Mouse (Mus musculus): ENCODE measurements at regions not wholly inside any gene's neighbourhood (a gene's known extent, or its start where the extent isn't known, plus 50 kb on each side); places are given as distances from the start of the nearest gene placed in this dataset.
A peak's percentile ranks its signal among the peaks of the same experiment; 100 is the strongest.

GRCm38 (mm10) chr2:138048341-138048740 lies 208.0 kb upstream of the Btbd3 start:
- no peaks in the 10 kb centered on the region for H3K27me3 ChIP-seq (replicated peaks; ENCODE audit: control insufficient read depth, insufficient read depth, low read length)
- H3K27ac ChIP-seq (ENCODE audit: low read depth, low read length), result no peak overlapping the region
- H3K9ac ChIP-seq (ENCODE audit: low read depth, low read length), result no peak overlapping the region
- no peaks in the 10 kb centered on the region for H3K9me3 ChIP-seq (ENCODE audit: control insufficient read depth, low read length)
- no peak for ATAC-seq
- no peak overlapping the region; the same call in 1 of the 2 replicates for H3K4me3 ChIP-seq (ENCODE audit: low read length)
- H3K4me1 ChIP-seq (ENCODE audit: control insufficient read depth, insufficient read depth, low read depth, low read length), result peaks cover 10% of the 10 kb centered on the region; the same call in 1 of the 2 replicates
- WGBS, result 49% methylated on average over 5 of the region's 5 CpGs
- peak overlapping the region; percentile 44 for H3K4me2 ChIP-seq (ENCODE audit: low read length)
- H3K36me3 ChIP-seq (ENCODE audit: control insufficient read depth, insufficient read depth, low read length), result no peaks in the 10 kb centered on the region

GRCm38 (mm10) chr2:138047781-138048201 lies 208.6 kb upstream of the Btbd3 start:
- Histone ChIP-seq H3K4me2 (ENCODE audit: low read length) (peak overlapping the region; percentile 44), H3K27ac (ENCODE audit: low read depth, low read length) (peak overlapping the region; percentile 51), H3K36me3 (ENCODE audit: control insufficient read depth, insufficient read depth, low read length) (no peaks in the 10 kb centered on the region), H3K9me3 (ENCODE audit: control insufficient read depth, low read length) (no peaks in the 10 kb centered on the region), H3K27me3 (replicated peaks; ENCODE audit: control insufficient read depth, insufficient read depth, low read length) (no peaks in the 10 kb centered on the region), H3K4me3 (ENCODE audit: low read length) (peak overlapping the region; percentile 14), H3K9ac (ENCODE audit: low read depth, low read length) (peak overlapping the region; percentile 41), H3K4me1 (ENCODE audit: control insufficient read depth, insufficient read depth, low read depth, low read length) (peaks cover 10% of the 10 kb centered on the region; the same call in 1 of the 2 replicates)
- ATAC-seq, result peak; percentile 96
- WGBS, result 24% methylated on average over 11 of the region's 11 CpGs

GRCm38 (mm10) chr2:138047361-138047760 lies 209.0 kb upstream of the Btbd3 start:
- peak overlapping the region; percentile 44 for H3K4me2 ChIP-seq (ENCODE audit: low read length)
- no peak for ATAC-seq
- WGBS, result 57% methylated on average over 10 of the region's 10 CpGs
- H3K36me3 ChIP-seq (ENCODE audit: control insufficient read depth, insufficient read depth, low read length), result no peaks in the 10 kb centered on the region
- no peaks in the 10 kb centered on the region for H3K27me3 ChIP-seq (replicated peaks; ENCODE audit: control insufficient read depth, insufficient read depth, low read length)
- no peak overlapping the region for H3K9ac ChIP-seq (ENCODE audit: low read depth, low read length)
- H3K4me3 ChIP-seq (ENCODE audit: low read length), result no peak overlapping the region
- no peaks in the 10 kb centered on the region for H3K9me3 ChIP-seq (ENCODE audit: control insufficient read depth, low read length)
- H3K4me1 ChIP-seq (ENCODE audit: control insufficient read depth, insufficient read depth, low read depth, low read length), result peaks cover 10% of the 10 kb centered on the region; the same call in 1 of the 2 replicates
- H3K27ac ChIP-seq (ENCODE audit: low read depth, low read length), result peak overlapping the region; percentile 51

- Histone ChIP-seq H3K4me2 (ENCODE audit: low read length) (no peak overlapping the region), H3K4me3 (ENCODE audit: low read length) (no peak overlapping the region), H3K9me3 (ENCODE audit: control insufficient read depth, low read length) (no peaks in the 10 kb centered on the region), H3K27me3 (replicated peaks; ENCODE audit: control insufficient read depth, insufficient read depth, low read length) (no peaks in the 10 kb centered on the region), H3K4me1 (ENCODE audit: control insufficient read depth, insufficient read depth, low read depth, low read length) (peaks cover 10% of the 10 kb centered on the region; the same call in 1 of the 2 replicates), H3K27ac (ENCODE audit: low read depth, low read length) (no peak overlapping the region), H3K36me3 (ENCODE audit: control insufficient read depth, insufficient read depth, low read length) (no peaks in the 10 kb centered on the region), H3K9ac (ENCODE audit: low read depth, low read length) (no peak overlapping the region)
- WGBS, result 92% methylated on average over 3 of the region's 3 CpGs
- ATAC-seq, result no peak
Measured at GRCm38 (mm10) chr2:138046918-138047317, 209.4 kb upstream of the Btbd3 start.

- Histone ChIP-seq H3K4me2 (ENCODE audit: low read length) (no peak overlapping the region), H3K36me3 (ENCODE audit: control insufficient read depth, insufficient read depth, low read length) (no peaks in the 10 kb centered on the region), H3K27me3 (replicated peaks; ENCODE audit: control insufficient read depth, insufficient read depth, low read length) (no peaks in the 10 kb centered on the region), H3K9me3 (ENCODE audit: control insufficient read depth, low read length) (no peaks in the 10 kb centered on the region), H3K9ac (ENCODE audit: low read depth, low read length) (no peak overlapping the region), H3K4me1 (ENCODE audit: control insufficient read depth, insufficient read depth, low read depth, low read length) (peaks cover 10% of the 10 kb centered on the region; the same call in 1 of the 2 replicates), H3K27ac (ENCODE audit: low read depth, low read length) (no peak overlapping the region), H3K4me3 (ENCODE audit: low read length) (no peak overlapping the region)
- no peak for ATAC-seq
- WGBS, result 29% methylated on average over 5 of the region's 5 CpGs
Measured at GRCm38 (mm10) chr2:138045933-138046642, 210.3 kb upstream of the Btbd3 start.

- no peak for ATAC-seq
Measured at GRCm38 (mm10) chr2:138040706-138041105, 215.7 kb upstream of the Btbd3 start.

GRCm38 (mm10) chr2:138040302-138040701 lies 216.1 kb upstream of the Btbd3 start:
- no peaks in the 10 kb centered on the region for H3K9me3 ChIP-seq (ENCODE audit: control insufficient read depth, low read length)
- WGBS, result 78% methylated on average over 5 of the region's 5 CpGs
- no peak for ATAC-seq
- H3K4me3 ChIP-seq (ENCODE audit: low read length), result no peak overlapping the region
- H3K27me3 ChIP-seq (replicated peaks; ENCODE audit: control insufficient read depth, insufficient read depth, low read length), result no peaks in the 10 kb centered on the region
- no peaks in the 10 kb centered on the region for H3K4me1 ChIP-seq (ENCODE audit: control insufficient read depth, insufficient read depth, low read depth, low read length)
- no peaks in the 10 kb centered on the region for H3K36me3 ChIP-seq (ENCODE audit: control insufficient read depth, insufficient read depth, low read length)
- H3K4me2 ChIP-seq (ENCODE audit: low read length), result no peak overlapping the region
- no peak overlapping the region for H3K9ac ChIP-seq (ENCODE audit: low read depth, low read length)
- H3K27ac ChIP-seq (ENCODE audit: low read depth, low read length), result no peak overlapping the region

More at GRCm38 (mm10) chr2:138040706-138041105, 215.7 kb upstream of the Btbd3 start:
- Histone ChIP-seq H3K4me2 (ENCODE audit: low read length) (no peak overlapping the region), H3K9me3 (ENCODE audit: control insufficient read depth, low read length) (no peaks in the 10 kb centered on the region), H3K9ac (ENCODE audit: low read depth, low read length) (no peak overlapping the region), H3K4me1 (ENCODE audit: control insufficient read depth, insufficient read depth, low read depth, low read length) (0 out of 2 replicates have a peak, but pooled peaks cover under 1% of the 10 kb centered on the region), H3K27ac (ENCODE audit: low read depth, low read length) (no peak overlapping the region), H3K4me3 (ENCODE audit: low read length) (no peak overlapping the region), H3K27me3 (replicated peaks; ENCODE audit: control insufficient read depth, insufficient read depth, low read length) (no peaks in the 10 kb centered on the region), H3K36me3 (ENCODE audit: control insufficient read depth, insufficient read depth, low read length) (no peaks in the 10 kb centered on the region)
- 94% methylated on average over 6 of the region's 6 CpGs for WGBS

GRCm38 (mm10) chr2:138034123-138034736 lies 222.1 kb upstream of the Btbd3 start:
- 80% methylated on average over 8 of the region's 8 CpGs for WGBS
- Histone ChIP-seq H3K36me3 (ENCODE audit: control insufficient read depth, insufficient read depth, low read length) (no peaks in the 10 kb centered on the region), H3K27ac (ENCODE audit: low read depth, low read length) (no peak overlapping the region), H3K4me1 (ENCODE audit: control insufficient read depth, insufficient read depth, low read depth, low read length) (peaks cover 7% of the 10 kb centered on the region; the same call in 1 of the 2 replicates), H3K4me2 (ENCODE audit: low read length) (no peak overlapping the region), H3K9ac (ENCODE audit: low read depth, low read length) (no peak overlapping the region), H3K27me3 (replicated peaks; ENCODE audit: control insufficient read depth, insufficient read depth, low read length) (no peaks in the 10 kb centered on the region), H3K4me3 (ENCODE audit: low read length) (no peak overlapping the region), H3K9me3 (ENCODE audit: control insufficient read depth, low read length) (no peaks in the 10 kb centered on the region)
- ATAC-seq, result no peak

- 31% methylated on average over 11 of the region's 11 CpGs for WGBS
Measured at GRCm38 (mm10) chr2:138033379-138034122, 222.8 kb upstream of the Btbd3 start.

More at GRCm38 (mm10) chr2:138033379-138034122, 222.8 kb upstream of the Btbd3 start:
- Histone ChIP-seq H3K27me3 (replicated peaks; ENCODE audit: control insufficient read depth, insufficient read depth, low read length) (no peaks in the 10 kb centered on the region), H3K4me2 (ENCODE audit: low read length) (no peak overlapping the region), H3K9ac (ENCODE audit: low read depth, low read length) (0 out of 2 replicates have a peak overlapping the region, but pooled peaks have one; percentile 27), H3K4me1 (ENCODE audit: control insufficient read depth, insufficient read depth, low read depth, low read length) (peaks cover 7% of the 10 kb centered on the region; the same call in 1 of the 2 replicates), H3K36me3 (ENCODE audit: control insufficient read depth, insufficient read depth, low read length) (no peaks in the 10 kb centered on the region), H3K27ac (ENCODE audit: low read depth, low read length) (no peak overlapping the region), H3K9me3 (ENCODE audit: control insufficient read depth, low read length) (no peaks in the 10 kb centered on the region), H3K4me3 (ENCODE audit: low read length) (no peak overlapping the region)
- ATAC-seq, result peak; percentile 82
